Mouse (Mus musculus) intestine, embryonic 14.5 days (tissue): ENCODE data around the gene Scamp4. TPM values are rescaled to one million over a fixed set of nuclear protein-coding genes. Genes with fewer than 3 reads are reported as not detected.

Experiments
- microRNA-seq: library from miRNA; unstranded; fragments of <30 nt; microRNA quantifications from one replicate; pipeline ENCODE4, GENCODE M21; 2016
- polyA plus RNA-seq: library from polyadenylated mRNA; unstranded; fragments of >200 nt; fragmentation: Nextera tagmentation; extraction: Ambion mirVana; gene quantifications from 2 replicates; pipeline ENCODE4 v1.2.1, GENCODE M21; 2014

Scamp4 gene
- polyA plus RNA-seq, 1 experiment from 2014 or later = 108 TPM

Small RNAs within 50 kb of the gene (microRNA-seq; reads per million reads assigned to microRNA genes)
- gene Mir6912 = not detected

Other genes with a start within 250 kb of the Scamp4 start
- gene Plk5, start 246.4 kb upstream of the Scamp4 start, polyA plus RNA-seq = 0.22 and 0.32 TPM in 2 replicates
- 5.3 and 6.7 TPM in 2 replicates for gene Mex3d, start 215.2 kb upstream of the Scamp4 start, polyA plus RNA-seq
- gene Mbd3, start 203.3 kb upstream of the Scamp4 start, polyA plus RNA-seq = 203 and 206 TPM in 2 replicates
- 941 and 1,108 TPM in 2 replicates for gene Uqcr11, start 196.0 kb upstream of the Scamp4 start, polyA plus RNA-seq
- gene Tcf3, start 169.2 kb upstream of the Scamp4 start, polyA plus RNA-seq = 106 and 114 TPM in 2 replicates
- 0.04 and 0.09 TPM in 2 replicates for gene Onecut3, start 108.0 kb upstream of the Scamp4 start, polyA plus RNA-seq
- 0.18 and 0.32 TPM in 2 replicates for gene Atp8b3, start 63.7 kb upstream of the Scamp4 start, polyA plus RNA-seq
- gene Rexo1, start 41.3 kb upstream of the Scamp4 start, polyA plus RNA-seq = 28.9 and 31.5 TPM in 2 replicates
- 9.7 and 12.1 TPM in 2 replicates for gene Klf16, start 25.6 kb upstream of the Scamp4 start, polyA plus RNA-seq
- 99.4 and 114 TPM in 2 replicates for gene Abhd17a, start 12.5 kb upstream of the Scamp4 start, polyA plus RNA-seq
- gene Adat3, start within 50 bp of the Scamp4 start, polyA plus RNA-seq = 9.2 and 10.1 TPM in 2 replicates
- gene Gm49322, start 3.1 kb downstream of the Scamp4 start, polyA plus RNA-seq = 3.0 and 3.1 TPM in 2 replicates
- 66.5 and 116 TPM in 2 replicates for gene Csnk1g2, start 20.0 kb downstream of the Scamp4 start, polyA plus RNA-seq
- gene Btbd2, start 54.2 kb downstream of the Scamp4 start, polyA plus RNA-seq = 55.8 and 73.1 TPM in 2 replicates
- 68.2 and 71.1 TPM in 2 replicates for gene Mknk2, start 75.2 kb downstream of the Scamp4 start, polyA plus RNA-seq
- 38.6 and 47.1 TPM in 2 replicates for gene Mob3a, start 99.1 kb downstream of the Scamp4 start, polyA plus RNA-seq
- gene Izumo4, start 99.3 kb downstream of the Scamp4 start, polyA plus RNA-seq = 15.5 and 15.9 TPM in 2 replicates
- 74.1 and 77.4 TPM in 2 replicates for gene Ap3d1, start 139.4 kb downstream of the Scamp4 start, polyA plus RNA-seq
- gene Dot1l, start 152.3 kb downstream of the Scamp4 start, polyA plus RNA-seq = 21.1 and 22.7 TPM in 2 replicates
- gene Sf3a2, start 195.3 kb downstream of the Scamp4 start, polyA plus RNA-seq = 85.4 and 89.3 TPM in 2 replicates
- gene Plekhj1, start 195.8 kb downstream of the Scamp4 start, polyA plus RNA-seq = 125 TPM in 2 replicates
- 0.11 TPM in 1 of 2 replicates, not detected in the other for gene Amh, start 202.4 kb downstream of the Scamp4 start, polyA plus RNA-seq
- gene Jsrp1, start 210.6 kb downstream of the Scamp4 start, polyA plus RNA-seq = 0.83 and 0.95 TPM in 2 replicates
- 1,692 and 1,787 TPM in 2 replicates for gene Oaz1, start 223.8 kb downstream of the Scamp4 start, polyA plus RNA-seq
- gene Lingo3, start 241.2 kb downstream of the Scamp4 start, polyA plus RNA-seq = 0.07 and 0.20 TPM in 2 replicates